Mouse (Mus musculus) neural tube, embryonic 12.5 days (tissue): ENCODE results near the gene Gpr161. TPM values are rescaled to one million over a fixed set of nuclear protein-coding genes. Genes with fewer than 3 reads are reported as not detected.
"Not testable (repeated sequence)": the region's sequence is repeated elsewhere in the genome, so short reads cannot be mapped to it uniquely, and the experiment has no call there.

Source experiments
- ATAC-seq: fragments of 200-750 bp; cut with Nextera tagmentation; 2 replicates; pipeline ENCODE4 v1.8.0; 2017; ENCODE audit warnings: low read depth, mild to moderate bottlenecking, moderate TSS enrichment, moderate library complexity; ENCODE audit not compliant: low FRiP score
- H3K27ac ChIP-seq: fragments of 300-500 bp; sonication (generic); 2 replicates; pipeline ENCODE4 v1.5.1; 2016
- H3K27me3 ChIP-seq: fragments of 300-500 bp; sonication (generic); replicated peaks from 2 replicates; pipeline ENCODE4 v1.6.1; 2016; ENCODE audit warnings: mild to moderate bottlenecking
- H3K36me3 ChIP-seq: fragments of 300-500 bp; sonication (generic); 2 replicates; pipeline ENCODE4 v1.6.1; 2016; ENCODE audit warnings: mild to moderate bottlenecking
- H3K4me1 ChIP-seq: fragments of 300-500 bp; sonication (generic); 2 replicates; pipeline ENCODE4 v1.6.1; 2016
- H3K4me2 ChIP-seq: fragments of 300-500 bp; sonication (generic); replicated peaks from 2 replicates; pipeline ENCODE4 v1.6.1; 2016; ENCODE audit warnings: mild to moderate bottlenecking
- H3K4me3 ChIP-seq: fragments of 300-500 bp; sonication (generic); 2 replicates; pipeline ENCODE4 v1.5.1; 2016
- H3K9ac ChIP-seq: fragments of 300-500 bp; sonication (generic); 2 replicates; pipeline ENCODE4 v1.6.1; 2016; ENCODE audit warnings: mild to moderate bottlenecking
- H3K9me3 ChIP-seq: fragments of 300-500 bp; sonication (generic); 2 replicates; pipeline ENCODE4 v1.6.1; 2016; ENCODE audit warnings: mild to moderate bottlenecking
- WGBS: fragments of 180-500 bp; shearing (Covaris S2); methylation state at CpG from one replicate; pipeline ENCODE4 v1.1.7; 2016; 5-methylcytosine and 5-hydroxymethylcytosine counted together
- polyA plus RNA-seq: library from polyadenylated mRNA; unstranded; fragments of >200 nt; fragmentation: Nextera tagmentation; extraction: Ambion mirVana; gene quantifications from 2 replicates; pipeline ENCODE4 v1.2.1, GENCODE M21; 2016

Gpr161 gene
- polyA plus RNA-seq, 1 experiment from 2014 or later = 3.0 TPM

- Histone ChIP-seq H3K27ac (no peak overlapping the region), H3K9me3 (no peaks in the 10 kb centered on the region), H3K27me3 (no peaks in the 10 kb centered on the region), H3K4me1 (no peaks in the 10 kb centered on the region), H3K4me3 (no peak overlapping the region), H3K36me3 (peaks cover 71% of the 10 kb centered on the region), H3K4me2 (no peak overlapping the region), H3K9ac (no peak overlapping the region)
- ATAC-seq = no peak
- WGBS = 91% methylated on average over 13 of the region's 13 CpGs
These were observed 25.8 kb downstream of the Gpr161 start for GRCm38 (mm10) chr1:165321393-165321861.

GRCm38 (mm10) chr1:165321891-165322290 lies 26.3 kb downstream of the Gpr161 start:
- no peak overlapping the region for H3K9ac ChIP-seq
- no peaks in the 10 kb centered on the region for H3K27me3 ChIP-seq
- no peak overlapping the region for H3K4me3 ChIP-seq
- 92% methylated on average over 7 of the region's 7 CpGs for WGBS
- ATAC-seq = no peak
- H3K4me1 ChIP-seq = no peaks in the 10 kb centered on the region
- H3K9me3 ChIP-seq = no peaks in the 10 kb centered on the region
- H3K36me3 ChIP-seq = peaks cover 69% of the 10 kb centered on the region
- no peak overlapping the region for H3K27ac ChIP-seq
- H3K4me2 ChIP-seq = no peak overlapping the region

- no peak overlapping the region for H3K9ac ChIP-seq
- H3K4me1 ChIP-seq = no peaks in the 10 kb centered on the region
- H3K4me3 ChIP-seq = no peak overlapping the region
- no peak overlapping the region for H3K27ac ChIP-seq
- no peak for ATAC-seq
- peaks cover 60% of the 10 kb centered on the region for H3K36me3 ChIP-seq
- H3K4me2 ChIP-seq = no peak overlapping the region
- WGBS = 89% methylated on average over 7 of the region's 7 CpGs
- H3K9me3 ChIP-seq = no peaks in the 10 kb centered on the region
- no peaks in the 10 kb centered on the region for H3K27me3 ChIP-seq
These were observed 27.3 kb downstream of the Gpr161 start for GRCm38 (mm10) chr1:165322934-165323333.

- 85% methylated on average over 2 of the region's 2 CpGs for WGBS
- H3K27me3 ChIP-seq = no peaks in the 10 kb centered on the region
- H3K4me3 ChIP-seq = no peak overlapping the region
- ATAC-seq = no peak
- H3K36me3 ChIP-seq = peaks cover 30% of the 10 kb centered on the region
- H3K9ac ChIP-seq = no peak overlapping the region
- H3K4me1 ChIP-seq = no peaks in the 10 kb centered on the region
- no peak overlapping the region for H3K27ac ChIP-seq
- no peaks in the 10 kb centered on the region for H3K9me3 ChIP-seq
- H3K4me2 ChIP-seq = no peak overlapping the region
These were observed 31.8 kb downstream of the Gpr161 start for GRCm38 (mm10) chr1:165327370-165327769.

- ATAC-seq = no peak
- Histone ChIP-seq H3K4me1 (no peaks in the 10 kb centered on the region), H3K4me3 (no peak overlapping the region), H3K4me2 (no peak overlapping the region), H3K27ac (no peak overlapping the region), H3K36me3 (peaks cover 25% of the 10 kb centered on the region), H3K27me3 (no peaks in the 10 kb centered on the region), H3K9me3 (no peaks in the 10 kb centered on the region), H3K9ac (no peak overlapping the region)
- 85% methylated on average over 5 of the region's 5 CpGs for whole genome bisulfite sequencing
These were observed 32.2 kb downstream of the Gpr161 start for GRCm38 (mm10) chr1:165327831-165328230.

GRCm38 (mm10) chr1:165328384-165329289 lies 33.0 kb downstream of the Gpr161 start:
- H3K9ac ChIP-seq, H3K27ac ChIP-seq, H3K4me3 ChIP-seq, ATAC-seq, H3K27me3 ChIP-seq, H3K4me1 ChIP-seq, H3K9me3 ChIP-seq, H3K4me2 ChIP-seq: not testable (repeated sequence)
- H3K36me3 ChIP-seq = peaks cover 17% of the 10 kb centered on the region
- WGBS = 95% methylated on average over 17 of the region's 17 CpGs

- 0 out of 2 replicates have a peak, but pooled peaks cover 6% of the 10 kb centered on the region for H3K36me3 ChIP-seq
- no peak overlapping the region for H3K4me2 ChIP-seq
- ATAC-seq = no peak
- H3K9ac ChIP-seq = no peak overlapping the region
- no peak overlapping the region for H3K27ac ChIP-seq
- H3K4me1 ChIP-seq = no peaks in the 10 kb centered on the region
- no peaks in the 10 kb centered on the region for H3K27me3 ChIP-seq
- no peak overlapping the region for H3K4me3 ChIP-seq
- no peaks in the 10 kb centered on the region for H3K9me3 ChIP-seq
These were observed 35.3 kb downstream of the Gpr161 start for GRCm38 (mm10) chr1:165330859-165331258.

GRCm38 (mm10) chr1:165332797-165333196 lies 37.2 kb downstream of the Gpr161 start:
- Histone ChIP-seq H3K36me3 (0 out of 2 replicates have a peak, but pooled peaks cover 4% of the 10 kb centered on the region), H3K4me1 (no peaks in the 10 kb centered on the region), H3K4me3 (no peak overlapping the region), H3K4me2 (no peak overlapping the region), H3K27me3 (no peaks in the 10 kb centered on the region), H3K9ac (no peak overlapping the region), H3K27ac (no peak overlapping the region), H3K9me3 (no peaks in the 10 kb centered on the region)
- ATAC-seq = no peak
- 82% methylated on average over 3 of the region's 3 CpGs for WGBS

- Histone ChIP-seq H3K9ac (no peak overlapping the region), H3K36me3 (no peaks in the 10 kb centered on the region), H3K9me3 (no peaks in the 10 kb centered on the region), H3K27me3 (no peaks in the 10 kb centered on the region), H3K4me1 (no peaks in the 10 kb centered on the region), H3K27ac (no peak overlapping the region), H3K4me2 (no peak overlapping the region), H3K4me3 (no peak overlapping the region)
- no peak for ATAC-seq
- WGBS = 74% methylated on average over 7 of the region's 7 CpGs
These were observed 46.5 kb downstream of the Gpr161 start for GRCm38 (mm10) chr1:165342126-165342525.

GRCm38 (mm10) chr1:165344453-165344852 lies 48.9 kb downstream of the Gpr161 start:
- Histone ChIP-seq H3K9me3 (no peaks in the 10 kb centered on the region), H3K27ac (no peak overlapping the region), H3K27me3 (no peaks in the 10 kb centered on the region), H3K4me2 (no peak overlapping the region), H3K4me3 (no peak overlapping the region), H3K9ac (no peak overlapping the region), H3K36me3 (0 out of 2 replicates have a peak, but pooled peaks cover 2% of the 10 kb centered on the region), H3K4me1 (no peaks in the 10 kb centered on the region)
- WGBS = 57% methylated on average over 4 of the region's 4 CpGs
- no peak for ATAC-seq

GRCm38 (mm10) chr1:165348627-165349026 lies 53.0 kb downstream of the Gpr161 start:
- Histone ChIP-seq H3K4me3 (no peak overlapping the region), H3K36me3 (peaks cover 12% of the 10 kb centered on the region), H3K4me1 (no peaks in the 10 kb centered on the region), H3K27ac (no peak overlapping the region), H3K27me3 (no peaks in the 10 kb centered on the region), H3K9ac (no peak overlapping the region), H3K4me2 (no peak overlapping the region), H3K9me3 (no peaks in the 10 kb centered on the region)
- no peak for ATAC-seq

- Histone ChIP-seq H3K9me3 (no peaks in the 10 kb centered on the region), H3K27me3 (no peaks in the 10 kb centered on the region), H3K4me2 (no peak overlapping the region), H3K9ac (no peak overlapping the region), H3K4me1 (no peaks in the 10 kb centered on the region), H3K27ac (no peak overlapping the region), H3K4me3 (no peak overlapping the region), H3K36me3 (no peaks in the 10 kb centered on the region)
- WGBS = 87% methylated on average over 2 of the region's 2 CpGs
- no peak for ATAC-seq
These were observed 60.8 kb downstream of the Gpr161 start for GRCm38 (mm10) chr1:165356347-165356746.

GRCm38 (mm10) chr1:165363271-165363670 lies 67.7 kb downstream of the Gpr161 start:
- Histone ChIP-seq H3K4me3 (no peak overlapping the region), H3K9ac (no peak overlapping the region), H3K36me3 (no peaks in the 10 kb centered on the region), H3K4me2 (no peak overlapping the region), H3K27me3 (no peaks in the 10 kb centered on the region), H3K27ac (no peak overlapping the region), H3K4me1 (no peaks in the 10 kb centered on the region), H3K9me3 (no peaks in the 10 kb centered on the region)
- ATAC-seq = no peak
- WGBS = 88% methylated on average over 2 of the region's 2 CpGs
